Mouse (Mus musculus): ENCODE measurements at regions not wholly inside any gene's neighbourhood (a gene's known extent, or its start where the extent isn't known, plus 50 kb on each side); places are given as distances from the start of the nearest gene placed in this dataset.

- in situ Hi-C loops (cut with MboI; ENCODE audit: low pct_ligation_motif_present, low pct_unique_long_range_greater_than_20kb, low sequenced_read_pairs): no loop called here
- Histone ChIP-seq H3K36me3 (replicated peaks in 1 of 2; ENCODE audit: control insufficient read depth in 1 of 2, insufficient read depth in 1 of 2, low read length in 1 of 2) (no peaks in the 10 kb centered on the region), H3K9ac (ENCODE audit: insufficient read depth, low read depth) (no peak overlapping the region), H3K27me3 (replicated peaks) (no peaks in the 10 kb centered on the region), H3K4me1 (ENCODE audit: control insufficient read depth in 1 of 2, insufficient read depth in 2 of 2) (peaks cover 5 to 40% of the 10 kb centered on the region in 2 experiments), H3K27ac (ENCODE audit: insufficient read depth, low read depth) (no peak overlapping the region), H3K4me2 (ENCODE audit: insufficient read depth, low read depth, poor library complexity, severe bottlenecking) (no peak overlapping the region), H3K79me2 (replicated peaks; ENCODE audit: control insufficient read depth, extremely low read depth, insufficient read depth, poor library complexity, severe bottlenecking) (no peaks in the 10 kb centered on the region), H3K9me3 (replicated peaks; ENCODE audit: low read length) (no peaks in the 10 kb centered on the region), H3K4me3 (replicated peaks in 1 of 3; ENCODE audit: low read depth in 2 of 3, low read length in 2 of 3, poor library complexity in 1 of 3) (no peak overlapping the region)
- dilution Hi-C loops (cut with MboI; ENCODE audit: extremely low pct_ligation_motif_present, extremely low pct_unique_long_range_greater_than_20kb, low sequenced_read_pairs): loop anchor here (25.0 kb wide), 1 partner anchor 166 kb away; no protein-coding TSS in a partner anchor
- no peak for TF ChIP-seq USF1 (IDR thresholded peaks at IDR 0.05; ENCODE audit: low read depth, low read length)
- peak; percentile 34 for DNase-seq (ENCODE audit: extremely low read depth)
Observed at GRCm38 (mm10) chr1:136727868-136728631, 103.3 kb downstream of the Zfp281 start.

DNA sequence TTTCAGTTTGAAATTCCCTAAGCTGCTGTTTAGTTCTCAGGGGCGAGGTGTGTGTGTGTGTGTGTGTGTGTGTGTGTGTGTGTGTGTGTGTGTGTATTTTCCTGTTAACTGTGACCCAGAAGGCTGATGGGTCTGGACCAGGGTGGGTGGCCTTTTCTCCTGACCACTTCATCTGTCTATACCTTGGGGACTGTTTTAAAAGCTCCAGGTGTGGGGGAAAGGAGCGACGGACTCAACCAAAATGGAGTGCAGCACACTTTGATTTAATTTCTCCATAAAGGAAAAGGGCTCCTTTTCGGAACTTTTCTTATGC lies 103.9 kb downstream of the Zfp281 start:
- TF ChIP-seq E2F4 (IDR thresholded peaks at IDR 0.05; ENCODE audit: insufficient replicate concordance, low read depth, low read length) (no peak), MXI1 (IDR thresholded peaks at IDR 0.05; ENCODE audit: low read depth, low read length) (no peak), ZNF384 (IDR thresholded peaks at IDR 0.05; ENCODE audit: low read depth, low read length) (no peak), ELF1 (IDR thresholded peaks at IDR 0.05; ENCODE audit: low read depth, low read length) (no peak), MAZ (IDR thresholded peaks at IDR 0.05; ENCODE audit: low read depth, low read length) (no peak), PAX5 (IDR thresholded peaks at IDR 0.05; ENCODE audit: low read length) (no peak), POLR2A (IDR thresholded peaks at IDR 0.05; ENCODE audit: low read depth, low read length) (no peak), MAX (IDR thresholded peaks at IDR 0.05; ENCODE audit: low read length) (no peak), ZKSCAN1 (IDR thresholded peaks at IDR 0.05; ENCODE audit: borderline replicate concordance, low read depth, low read length) (no peak), ETS1 (conservative IDR thresholded peaks at IDR 0.05; ENCODE audit: low read depth, low read length) (no peak), JUN (IDR thresholded peaks at IDR 0.05; ENCODE audit: insufficient read depth, low read depth, low read length) (no peak), ZC3H11A (IDR thresholded peaks at IDR 0.05; ENCODE audit: low read depth, low read length) (no peak), POLR2AphosphoS2 (IDR thresholded peaks at IDR 0.05; ENCODE audit: low read depth, low read length) (no peak)
- peaks cover 5 to 40% of the 10 kb centered on the region in 2 experiments for H3K4me1 ChIP-seq (ENCODE audit: control insufficient read depth in 1 of 2, insufficient read depth in 2 of 2)
- no peaks in the 10 kb centered on the region for H3K9me3 ChIP-seq (replicated peaks; ENCODE audit: low read length)
- H3K27ac ChIP-seq (ENCODE audit: insufficient read depth, low read depth): no peak overlapping the region
- H3K79me2 ChIP-seq (replicated peaks; ENCODE audit: control insufficient read depth, extremely low read depth, insufficient read depth, poor library complexity, severe bottlenecking): no peaks in the 10 kb centered on the region
- in situ Hi-C loops (cut with MboI; ENCODE audit: low pct_ligation_motif_present, low pct_unique_long_range_greater_than_20kb, low sequenced_read_pairs): no loop called here
- no peaks in the 10 kb centered on the region for H3K27me3 ChIP-seq (replicated peaks)
- H3K36me3 ChIP-seq (replicated peaks in 1 of 2; ENCODE audit: control insufficient read depth in 1 of 2, insufficient read depth in 1 of 2, low read length in 1 of 2): no peaks in the 10 kb centered on the region
- DNase-seq (ENCODE audit: extremely low read depth): no peak
- H3K4me2 ChIP-seq (ENCODE audit: insufficient read depth, low read depth, poor library complexity, severe bottlenecking): no peak overlapping the region
- H3K9ac ChIP-seq (ENCODE audit: insufficient read depth, low read depth): no peak overlapping the region
- no peak overlapping the region for H3K4me3 ChIP-seq (replicated peaks in 1 of 3; ENCODE audit: low read depth in 2 of 3, low read length in 2 of 3, poor library complexity in 1 of 3)
- dilution Hi-C loops (cut with MboI; ENCODE audit: extremely low pct_ligation_motif_present, extremely low pct_unique_long_range_greater_than_20kb, low sequenced_read_pairs): loop anchor here (25.0 kb wide), 1 partner anchor 166 kb away; no protein-coding TSS in a partner anchor

Data from CH12.LX (cell line).